Mouse (Mus musculus): Measurements from ENCODE around the gene Trpm8. TPM values are rescaled to one million over a fixed set of nuclear protein-coding genes. Genes with fewer than 3 reads are reported as not detected.

The Trpm8 gene
- polyA plus RNA-seq, 2 experiments: not detected

- no peaks in the 10 kb centered on the region for H3K36me3 ChIP-seq (replicated peaks; ENCODE audit: control insufficient read depth, insufficient read depth, low read depth)
- no peak overlapping the region for H3K4me2 ChIP-seq (ENCODE audit: low read depth)
- 35% methylated on average over 1 of the region's 1 CpGs for WGBS (ENCODE audit: insufficient replicate concordance)
- ATAC-seq (ENCODE audit: insufficient read depth) (no peak), DNase-seq (ENCODE audit: low read depth in 3 of 3, low spot score in 3 of 3) (no peak)
- H3K27ac ChIP-seq: no peak overlapping the region
- no peak overlapping the region for H3K9ac ChIP-seq (replicated peaks)
- no peak overlapping the region for H3K4me3 ChIP-seq (ENCODE audit: insufficient read depth in 1 of 2, low read depth in 2 of 2, low read length in 2 of 2)
- no peaks in the 10 kb centered on the region for H3K27me3 ChIP-seq (ENCODE audit: control insufficient read depth, insufficient read depth, low read length)
- no peaks in the 10 kb centered on the region for H3K9me3 ChIP-seq (ENCODE audit: control insufficient read depth, low read length)
- no peak for TF ChIP-seq CTCF (IDR thresholded peaks at IDR 0.05; ENCODE audit: low read depth)
- TF ChIP-seq EP300 (IDR thresholded peaks at IDR 0.05; ENCODE audit: low read depth): no peak
- H3K4me1 ChIP-seq (replicated peaks; ENCODE audit: control insufficient read depth in 2 of 2, insufficient read depth in 2 of 2, low read length in 1 of 2): no peaks in the 10 kb centered on the region
These were observed 101.0 kb downstream of the Trpm8 start for GRCm38 (mm10) chr1:88378446-88378845.

- ATAC-seq (ENCODE audit: insufficient read depth) (no peak), DNase-seq (ENCODE audit: low read depth in 3 of 3, low spot score in 3 of 3) (no peak)
- H3K9ac ChIP-seq (replicated peaks): no peak overlapping the region
- WGBS (ENCODE audit: insufficient replicate concordance): 41% methylated on average over 4 of the region's 4 CpGs
- H3K27me3 ChIP-seq (ENCODE audit: control insufficient read depth, insufficient read depth, low read length): no peaks in the 10 kb centered on the region
- H3K4me1 ChIP-seq (replicated peaks; ENCODE audit: control insufficient read depth in 2 of 2, insufficient read depth in 2 of 2, low read length in 1 of 2): no peaks in the 10 kb centered on the region; a peak in 1 of 4 replicates
- no peak overlapping the region for H3K27ac ChIP-seq
- no peak for TF ChIP-seq EP300 (IDR thresholded peaks at IDR 0.05; ENCODE audit: low read depth)
- no peak for TF ChIP-seq CTCF (IDR thresholded peaks at IDR 0.05; ENCODE audit: low read depth)
- no peaks in the 10 kb centered on the region for H3K36me3 ChIP-seq (replicated peaks; ENCODE audit: control insufficient read depth, insufficient read depth, low read depth)
- H3K4me3 ChIP-seq (ENCODE audit: insufficient read depth in 1 of 2, low read depth in 2 of 2, low read length in 2 of 2): no peak overlapping the region
- H3K9me3 ChIP-seq (ENCODE audit: control insufficient read depth, low read length): no peaks in the 10 kb centered on the region
- H3K4me2 ChIP-seq (ENCODE audit: low read depth): no peak overlapping the region
These were observed 114.2 kb downstream of the Trpm8 start for GRCm38 (mm10) chr1:88391632-88392031.

GRCm38 (mm10) chr1:88393321-88393720, 115.9 kb downstream of the Trpm8 start:
- WGBS (ENCODE audit: insufficient replicate concordance): 55% methylated on average over 5 of the region's 5 CpGs
- no peak overlapping the region for H3K4me2 ChIP-seq (ENCODE audit: low read depth)
- no peak overlapping the region for H3K9ac ChIP-seq (replicated peaks)
- H3K9me3 ChIP-seq (ENCODE audit: control insufficient read depth, low read length): no peaks in the 10 kb centered on the region
- H3K27me3 ChIP-seq (ENCODE audit: control insufficient read depth, insufficient read depth, low read length): no peaks in the 10 kb centered on the region
- H3K27ac ChIP-seq: no peak overlapping the region
- H3K4me1 ChIP-seq (replicated peaks; ENCODE audit: control insufficient read depth in 2 of 2, insufficient read depth in 2 of 2, low read length in 1 of 2): no peaks in the 10 kb centered on the region; a peak in 1 of 4 replicates
- no peak overlapping the region for H3K4me3 ChIP-seq (ENCODE audit: insufficient read depth in 1 of 2, low read depth in 2 of 2, low read length in 2 of 2)
- no peak for TF ChIP-seq EP300 (IDR thresholded peaks at IDR 0.05; ENCODE audit: low read depth)
- no peak for TF ChIP-seq CTCF (IDR thresholded peaks at IDR 0.05; ENCODE audit: low read depth)
- ATAC-seq (ENCODE audit: insufficient read depth) (no peak), DNase-seq (ENCODE audit: low read depth in 3 of 3, low spot score in 3 of 3) (no peak)
- H3K36me3 ChIP-seq (replicated peaks; ENCODE audit: control insufficient read depth, insufficient read depth, low read depth): no peaks in the 10 kb centered on the region

GRCm38 (mm10) chr1:88403378-88403777, 125.9 kb downstream of the Trpm8 start:
- H3K4me2 ChIP-seq (ENCODE audit: low read depth): no peak overlapping the region
- no peaks in the 10 kb centered on the region for H3K27me3 ChIP-seq (ENCODE audit: control insufficient read depth, insufficient read depth, low read length)
- no peak overlapping the region for H3K9ac ChIP-seq (replicated peaks)
- H3K27ac ChIP-seq: no peak overlapping the region
- WGBS (ENCODE audit: insufficient replicate concordance): 65% methylated on average over 3 of the region's 3 CpGs
- H3K4me1 ChIP-seq (replicated peaks; ENCODE audit: control insufficient read depth in 2 of 2, insufficient read depth in 2 of 2, low read length in 1 of 2): peaks cover 0 to 10% of the 10 kb centered on the region in 2 experiments; a peak in 2 of 4 replicates
- H3K36me3 ChIP-seq (replicated peaks; ENCODE audit: control insufficient read depth, insufficient read depth, low read depth): no peaks in the 10 kb centered on the region
- no peak for ATAC-seq (ENCODE audit: insufficient read depth)
- DNase-seq (ENCODE audit: low read depth in 3 of 3, low spot score in 3 of 3): no peak
- H3K4me3 ChIP-seq (ENCODE audit: insufficient read depth in 1 of 2, low read depth in 2 of 2, low read length in 2 of 2): no peak overlapping the region
- TF ChIP-seq CTCF (IDR thresholded peaks at IDR 0.05; ENCODE audit: low read depth) (no peak), EP300 (IDR thresholded peaks at IDR 0.05; ENCODE audit: low read depth) (no peak)
- H3K9me3 ChIP-seq (ENCODE audit: control insufficient read depth, low read length): no peaks in the 10 kb centered on the region

- no peak for DNase-seq (ENCODE audit: low read depth in 3 of 3, low spot score in 3 of 3)
- WGBS (ENCODE audit: insufficient replicate concordance): 52% methylated on average over 12 of the region's 12 CpGs
These were observed 128.8 kb downstream of the Trpm8 start for GRCm38 (mm10) chr1:88406078-88406806.

More at GRCm38 (mm10) chr1:88406078-88406806, 128.8 kb downstream of the Trpm8 start:
- Histone ChIP-seq H3K4me2 (ENCODE audit: low read depth) (no peak overlapping the region), H3K4me1 (replicated peaks; ENCODE audit: control insufficient read depth in 2 of 2, insufficient read depth in 2 of 2, low read length in 1 of 2) (peaks cover 0 to 8% of the 10 kb centered on the region in 2 experiments; a peak in 2 of 4 replicates), H3K27me3 (ENCODE audit: control insufficient read depth, insufficient read depth, low read length) (no peaks in the 10 kb centered on the region), H3K36me3 (replicated peaks; ENCODE audit: control insufficient read depth, insufficient read depth, low read depth) (no peaks in the 10 kb centered on the region), H3K9me3 (ENCODE audit: control insufficient read depth, low read length) (no peaks in the 10 kb centered on the region), H3K4me3 (ENCODE audit: insufficient read depth in 1 of 2, low read depth in 2 of 2, low read length in 2 of 2) (no peak overlapping the region), H3K9ac (replicated peaks) (no peak overlapping the region), H3K27ac (no peak overlapping the region)
- ATAC-seq (ENCODE audit: insufficient read depth): peak; percentile 41; the same call in 1 of the 2 replicates
- no peak for TF ChIP-seq CTCF (IDR thresholded peaks at IDR 0.05; ENCODE audit: low read depth)
- TF ChIP-seq EP300 (IDR thresholded peaks at IDR 0.05; ENCODE audit: low read depth): no peak
